Mouse (Mus musculus) limb, embryonic 14.5 days (tissue): Measurements from ENCODE around the gene Atf6. TPM values are rescaled to one million over a fixed set of nuclear protein-coding genes. Genes with fewer than 3 reads are reported as not detected.

ENCODE experiments used
- ATAC-seq: fragments of 200-750 bp; cut with Nextera tagmentation; 2 replicates; pipeline ENCODE4 v1.8.0; 2017; ENCODE audit warnings: low read depth, moderate number of reproducible peaks, moderate TSS enrichment; ENCODE audit not compliant: low FRiP score
- DNase-seq: peaks from one replicate; pipeline ENCODE4 v3.0.0-alpha.2; 2015; ENCODE audit warnings: low spot score
- H3K27ac ChIP-seq: fragments of 300-500 bp; sonication (generic); replicated peaks from 2 replicates; pipeline ENCODE4 v1.5.1; 2014; ENCODE audit warnings: low read depth, mild to moderate bottlenecking, low read length, moderate library complexity, mixed read lengths
- H3K27me3 ChIP-seq: fragments of 300-500 bp; sonication (generic); 2 replicates; pipeline ENCODE4 v1.6.1; 2014; ENCODE audit warnings: low read length, mixed read lengths; ENCODE audit not compliant: control insufficient read depth, insufficient read depth
- H3K36me3 ChIP-seq: fragments of 300-500 bp; sonication (generic); 2 replicates; pipeline ENCODE4 v1.6.1; 2014; ENCODE audit warnings: mild to moderate bottlenecking, low read length, moderate library complexity, mixed read lengths; ENCODE audit not compliant: control insufficient read depth, insufficient read depth
- H3K4me1 ChIP-seq: fragments of 300-500 bp; sonication (generic); 2 replicates; pipeline ENCODE4 v1.6.1; 2014; ENCODE audit warnings: antibody characterized with exemption, low read length, mixed read lengths; ENCODE audit not compliant: control insufficient read depth, insufficient read depth
- H3K4me2 ChIP-seq: fragments of 300-500 bp; sonication (generic); replicated peaks from 2 replicates; pipeline ENCODE4 v1.6.1; 2014; ENCODE audit warnings: low read depth, mild to moderate bottlenecking, low read length, moderate library complexity; ENCODE audit not compliant: severe bottlenecking
- H3K4me3 ChIP-seq: fragments of 300-500 bp; sonication (generic); replicated peaks from 2 replicates; pipeline ENCODE4 v1.5.1; 2014; ENCODE audit warnings: low read length
- H3K9ac ChIP-seq: fragments of 300-500 bp; sonication (generic); 2 replicates; pipeline ENCODE4 v1.6.1; 2014; ENCODE audit warnings: mild to moderate bottlenecking, low read depth, low read length, moderate library complexity; ENCODE audit not compliant: severe bottlenecking
- H3K9me3 ChIP-seq: fragments of 300-500 bp; sonication (generic); 2 replicates; pipeline ENCODE4 v1.6.1; 2016; ENCODE audit warnings: low read length; ENCODE audit not compliant: control insufficient read depth
- POLR2A ChIP-seq: fragments of 200-500 bp; IDR thresholded peaks from 2 replicates; pipeline ENCODE4 v1.8.0; 2012; ENCODE audit warnings: inconsistent platforms, mild to moderate bottlenecking, moderate library complexity, borderline replicate concordance; ENCODE audit not compliant: insufficient read depth, insufficient read length; ENCODE audit errors: extremely low read depth
- WGBS: fragments of 180-500 bp; shearing (Covaris S2); extraction: QIAGEN DNeasy Blood & Tissue Kit; methylation state at CpG from one replicate; pipeline ENCODE4 v1.1.7; 2014; 5-methylcytosine and 5-hydroxymethylcytosine counted together
- polyA plus RNA-seq, 2 experiments: library from polyadenylated mRNA; depleted of rRNA in 1 of 2; stranded (reverse) in 1 of 2; unstranded in 1 of 2; fragments of >200 nt; fragmentation: Nextera tagmentation in 1 of 2; extraction: Ambion mirVana in 1 of 2; gene quantifications; 2 replicates each; pipeline versions ENCODE4 v1.2.1 to v1.2.3; 2012 to 2014

Atf6 gene
- polyA plus RNA-seq, 2 experiments = 8.9 to 9.1 TPM

GRCm38 (mm10) chr1:170855056-170855760, 12.4 kb downstream of the Atf6 start:
- Histone ChIP-seq H3K4me1 (no peaks in the 10 kb centered on the region), H3K4me3 (no peak overlapping the region), H3K27me3 (no peaks in the 10 kb centered on the region), H3K27ac (no peak overlapping the region), H3K4me2 (no peak overlapping the region), H3K9ac (no peak overlapping the region), H3K9me3 (no peaks in the 10 kb centered on the region), H3K36me3 (peaks cover 6% of the 10 kb centered on the region)
- no peak for TF ChIP-seq POLR2A
- WGBS = 87% methylated on average over 13 of the region's 13 CpGs
- ATAC-seq = no peak
- DNase-seq = no peak

GRCm38 (mm10) chr1:170853604-170854003, 14.0 kb downstream of the Atf6 start:
- DNase-seq (no peak), ATAC-seq (no peak)
- no peaks in the 10 kb centered on the region for H3K4me1 ChIP-seq
- no peaks in the 10 kb centered on the region for H3K9me3 ChIP-seq
- peaks cover 6% of the 10 kb centered on the region for H3K36me3 ChIP-seq
- H3K9ac ChIP-seq = no peak overlapping the region
- TF ChIP-seq POLR2A = no peak
- no peak overlapping the region for H3K4me3 ChIP-seq
- 79% methylated on average over 3 of the region's 3 CpGs for WGBS
- H3K4me2 ChIP-seq = no peak overlapping the region
- H3K27me3 ChIP-seq = no peaks in the 10 kb centered on the region
- H3K27ac ChIP-seq = no peak overlapping the region

- DNase-seq = no peak
- Histone ChIP-seq H3K4me1 (no peaks in the 10 kb centered on the region), H3K9me3 (no peaks in the 10 kb centered on the region), H3K9ac (no peak overlapping the region), H3K27me3 (no peaks in the 10 kb centered on the region), H3K4me3 (no peak overlapping the region), H3K27ac (no peak overlapping the region), H3K36me3 (peaks cover 9% of the 10 kb centered on the region), H3K4me2 (no peak overlapping the region)
- ATAC-seq = no peak
- WGBS = 92% methylated on average over 23 of the region's 23 CpGs
- no peak for TF ChIP-seq POLR2A
These were observed 16.6 kb downstream of the Atf6 start for GRCm38 (mm10) chr1:170850637-170851624.

- H3K9ac ChIP-seq = no peak overlapping the region
- no peaks in the 10 kb centered on the region for H3K27me3 ChIP-seq
- no peaks in the 10 kb centered on the region for H3K4me1 ChIP-seq
- H3K4me3 ChIP-seq = no peak overlapping the region
- H3K36me3 ChIP-seq = peaks cover 9% of the 10 kb centered on the region
- DNase-seq = no peak
- H3K9me3 ChIP-seq = no peaks in the 10 kb centered on the region
- WGBS = 100% methylated on average over 2 of the region's 2 CpGs
- no peak overlapping the region for H3K4me2 ChIP-seq
- ATAC-seq = no peak
- TF ChIP-seq POLR2A = no peak
- no peak overlapping the region for H3K27ac ChIP-seq
These were observed 17.6 kb downstream of the Atf6 start for GRCm38 (mm10) chr1:170850007-170850406.

- no peak overlapping the region for H3K9ac ChIP-seq
These were observed 21.9 kb downstream of the Atf6 start for GRCm38 (mm10) chr1:170845448-170846307.

More at GRCm38 (mm10) chr1:170845448-170846307, 21.9 kb downstream of the Atf6 start:
- DNase-seq = no peak
- no peak overlapping the region for H3K4me3 ChIP-seq
- WGBS = 38% methylated on average over 10 of the region's 10 CpGs
- H3K4me1 ChIP-seq = no peaks in the 10 kb centered on the region
- H3K27ac ChIP-seq = no peak overlapping the region
- H3K36me3 ChIP-seq = peaks cover 9% of the 10 kb centered on the region
- TF ChIP-seq POLR2A = no peak
- no peaks in the 10 kb centered on the region for H3K27me3 ChIP-seq
- no peak for ATAC-seq
- H3K4me2 ChIP-seq = no peak overlapping the region
- no peaks in the 10 kb centered on the region for H3K9me3 ChIP-seq
